Comparison of ENCODE assay signal across 11 mouse cellular contexts in genomic region chr1:192798212-192799164, GRCm38 (mm10). TPM values are rescaled to one million over a fixed set of nuclear protein-coding genes. Genes with fewer than 3 reads are reported as not detected.
DNase-seq lines count a peak whose midpoint lies in the region; ATAC-seq and TF ChIP-seq lines count a peak whose summit lies in the region.
"Had no signal": no experiment of that assay in that cellular context is flagged by ENCODE, and none has a peak within 500 bp of the region (broad histone marks: within the 10 kb centered on the region; RNA-seq: fewer than 3 reads in every experiment).

No protein-coding gene starts in this region.

- no peak for TF ChIP-seq CTCF in midbrain, postnatal 0 days (IDR thresholded peaks at IDR 0.05)

- H3K9ac ChIP-seq in neural tube, embryonic 13.5 days, result no peak overlapping the region
- no peak overlapping the region for H3K9ac ChIP-seq in neural tube, embryonic 15.5 days (replicated peaks)
- H3K9ac ChIP-seq in kidney, embryonic 14.5 days (ENCODE audit: low read depth, low read length), result no peak overlapping the region
- no peak overlapping the region for H3K9ac ChIP-seq in midbrain, postnatal 0 days (replicated peaks; ENCODE audit: low read length, poor library complexity, severe bottlenecking)
- no peak overlapping the region for H3K9ac ChIP-seq in midbrain, embryonic 13.5 days (replicated peaks)
- H3K9ac ChIP-seq: liver, embryonic 14.5 days had no signal

- no peak overlapping the region for H3K4me3 ChIP-seq in neural tube, embryonic 13.5 days
- H3K4me3 ChIP-seq in neural tube, embryonic 15.5 days (replicated peaks), result no peak overlapping the region
- no peak overlapping the region for H3K4me3 ChIP-seq in kidney, embryonic 14.5 days (ENCODE audit: low read length)
- no peak overlapping the region for H3K4me3 ChIP-seq in midbrain, postnatal 0 days (ENCODE audit: low read depth, low read length)
- no peak overlapping the region for H3K4me3 ChIP-seq in midbrain, embryonic 13.5 days (replicated peaks)

- no peaks in the 10 kb centered on the region for H3K36me3 ChIP-seq in neural tube, embryonic 13.5 days
- no peaks in the 10 kb centered on the region for H3K36me3 ChIP-seq in neural tube, embryonic 15.5 days
- H3K36me3 ChIP-seq in kidney, embryonic 14.5 days (ENCODE audit: control insufficient read depth, insufficient read depth, low read length), result no peaks in the 10 kb centered on the region
- H3K36me3 ChIP-seq in midbrain, postnatal 0 days (ENCODE audit: insufficient read depth, low read length), result no peaks in the 10 kb centered on the region
- no peaks in the 10 kb centered on the region for H3K36me3 ChIP-seq in midbrain, embryonic 13.5 days

- peak overlapping the region; percentile 43 for H3K27ac ChIP-seq in neural tube, embryonic 13.5 days (replicated peaks)
- no peak overlapping the region; the same call in 1 of the 2 replicates for H3K27ac ChIP-seq in neural tube, embryonic 15.5 days (replicated peaks)
- peak overlapping the region; percentile 86 for H3K27ac ChIP-seq in kidney, embryonic 14.5 days (ENCODE audit: low read depth, low read length)
- H3K27ac ChIP-seq in midbrain, postnatal 0 days (ENCODE audit: low read depth, low read length), result no peak overlapping the region
- H3K27ac ChIP-seq in midbrain, embryonic 13.5 days, result no peak overlapping the region
- H3K27ac ChIP-seq: liver, embryonic 14.5 days had no signal

- H3K4me2 ChIP-seq in neural tube, embryonic 13.5 days, result no peak overlapping the region
- no peak overlapping the region for H3K4me2 ChIP-seq in neural tube, embryonic 15.5 days
- no peak overlapping the region for H3K4me2 ChIP-seq in kidney, embryonic 14.5 days (replicated peaks; ENCODE audit: low read depth, low read length)
- H3K4me2 ChIP-seq in midbrain, postnatal 0 days (ENCODE audit: low read depth, low read length, poor library complexity, severe bottlenecking), result no peak overlapping the region
- H3K4me2 ChIP-seq in midbrain, embryonic 13.5 days (replicated peaks), result no peak overlapping the region

- no peaks in the 10 kb centered on the region for H3K27me3 ChIP-seq in neural tube, embryonic 13.5 days
- H3K27me3 ChIP-seq in neural tube, embryonic 15.5 days (replicated peaks), result no peaks in the 10 kb centered on the region
- H3K27me3 ChIP-seq in kidney, embryonic 14.5 days (ENCODE audit: control insufficient read depth, insufficient read depth, low read length), result no peaks in the 10 kb centered on the region
- no peaks in the 10 kb centered on the region for H3K27me3 ChIP-seq in midbrain, postnatal 0 days (ENCODE audit: insufficient read depth, low read length)
- no peaks in the 10 kb centered on the region for H3K27me3 ChIP-seq in midbrain, embryonic 13.5 days

- H3K9me3 ChIP-seq in neural tube, embryonic 13.5 days, result no peaks in the 10 kb centered on the region
- no peaks in the 10 kb centered on the region for H3K9me3 ChIP-seq in neural tube, embryonic 15.5 days (replicated peaks)
- H3K9me3 ChIP-seq in kidney, embryonic 14.5 days (ENCODE audit: control insufficient read depth, low read length), result no peaks in the 10 kb centered on the region
- no peaks in the 10 kb centered on the region for H3K9me3 ChIP-seq in midbrain, postnatal 0 days (ENCODE audit: low read length)
- H3K9me3 ChIP-seq in midbrain, embryonic 13.5 days, result no peaks in the 10 kb centered on the region

- DNase-seq in heart, adult 18-20 months, result peak; percentile 68 to 84
- peak; percentile 62 for DNase-seq in testis, postnatal 14 days (ENCODE audit: low spot score)
- no peak for DNase-seq in midbrain, postnatal 0 days (ENCODE audit: low spot score)
- DNase-seq in adrenal gland, adult 2 months, result no peak
- DNase-seq: cerebellum, postnatal 14 days; right cerebral cortex, postnatal 25 days had no signal

- WGBS in neural tube, embryonic 13.5 days, result 74% methylated on average over 16 of the region's 16 CpGs
- 70% methylated on average over 16 of the region's 16 CpGs for WGBS in neural tube, embryonic 15.5 days
- 51% methylated on average over 16 of the region's 16 CpGs for WGBS in kidney, embryonic 14.5 days
- WGBS in midbrain, postnatal 0 days, result 71% methylated on average over 16 of the region's 16 CpGs
- 78% methylated on average over 16 of the region's 16 CpGs for WGBS in midbrain, embryonic 13.5 days

- H3K4me1 ChIP-seq in neural tube, embryonic 13.5 days (replicated peaks), result peaks cover 26% of the 10 kb centered on the region
- peaks cover 20% of the 10 kb centered on the region for H3K4me1 ChIP-seq in neural tube, embryonic 15.5 days
- peaks cover 34% of the 10 kb centered on the region for H3K4me1 ChIP-seq in kidney, embryonic 14.5 days (ENCODE audit: control insufficient read depth, insufficient read depth, low read length)
- H3K4me1 ChIP-seq in midbrain, postnatal 0 days (ENCODE audit: insufficient read depth, low read length), result no peaks in the 10 kb centered on the region
- H3K4me1 ChIP-seq in midbrain, embryonic 13.5 days (replicated peaks), result peaks cover 25% of the 10 kb centered on the region

- no peak for ATAC-seq in neural tube, embryonic 13.5 days (ENCODE audit: low read depth)
- ATAC-seq in neural tube, embryonic 15.5 days (ENCODE audit: low FRiP score), result no peak
- ATAC-seq in kidney, embryonic 14.5 days (ENCODE audit: low FRiP score, low TSS enrichment), result peak; percentile 77
- ATAC-seq in midbrain, postnatal 0 days (ENCODE audit: low FRiP score), result no peak
- ATAC-seq in midbrain, embryonic 13.5 days, result no peak

RNA-seq across cellular contexts. Expression of gene Hhat, which starts 27.5 kb away (rescaled TPM):
- 4.4 and 4.6 TPM in 2 replicates for polyA plus RNA-seq in neural tube, embryonic 13.5 days (2015; fragmentation: Nextera tagmentation; extraction: Ambion mirVana)
- polyA plus RNA-seq in neural tube, embryonic 15.5 days (2015; fragmentation: Nextera tagmentation; extraction: Ambion mirVana), result 4.6 and 5.2 TPM in 2 replicates
- 1 to 10 TPM; 1.6 to 3.3 TPM for total RNA-seq in heart, adult 18-20 months (2021)
- 11.4 and 16.5 TPM in 2 replicates for polyA plus RNA-seq in kidney, embryonic 14.5 days (2014; fragmentation: Nextera tagmentation; extraction: Ambion mirVana)
- 3.4 and 4.2 TPM in 2 replicates for total RNA-seq in midbrain, postnatal 0 days (2014; rRNA removed)
- polyA plus RNA-seq in midbrain, postnatal 0 days (2015; fragmentation: Nextera tagmentation; extraction: Ambion mirVana), result 2.5 TPM in 2 replicates
- 1 to 10 TPM; 4.9 to 5.6 TPM for total RNA-seq in adrenal gland, adult 2 months (2021)
- polyA plus RNA-seq in adrenal gland, adult 2 months (2012; rRNA removed), result 12.8 and 15.1 TPM in 2 replicates
- polyA plus RNA-seq in midbrain, embryonic 13.5 days (2015; fragmentation: Nextera tagmentation; extraction: Ambion mirVana), result 5.5 and 5.9 TPM in 2 replicates

RNA-seq across cellular contexts. Expression of gene Sertad4, which starts 57.1 kb away (rescaled TPM):
- polyA plus RNA-seq in neural tube, embryonic 13.5 days (2015; fragmentation: Nextera tagmentation; extraction: Ambion mirVana), result 27.8 and 30.3 TPM in 2 replicates
- polyA plus RNA-seq in neural tube, embryonic 15.5 days (2015; fragmentation: Nextera tagmentation; extraction: Ambion mirVana), result 16.6 and 17.3 TPM in 2 replicates
- total RNA-seq in heart, adult 18-20 months (2021), result 1 to 10 TPM; 2.4 to 2.8 TPM
- polyA plus RNA-seq in kidney, embryonic 14.5 days (2014; fragmentation: Nextera tagmentation; extraction: Ambion mirVana), result 15.7 and 23.9 TPM in 2 replicates
- 9.2 and 10.9 TPM in 2 replicates for total RNA-seq in midbrain, postnatal 0 days (2014; rRNA removed)
- polyA plus RNA-seq in midbrain, postnatal 0 days (2015; fragmentation: Nextera tagmentation; extraction: Ambion mirVana), result 18.6 and 19.8 TPM in 2 replicates
- total RNA-seq in adrenal gland, adult 2 months (2021), result 1 to 10 TPM; 4.4 to 7.9 TPM
- polyA plus RNA-seq in adrenal gland, adult 2 months (2012; rRNA removed), result 4.1 and 5.2 TPM in 2 replicates
- polyA plus RNA-seq in midbrain, embryonic 13.5 days (2015; fragmentation: Nextera tagmentation; extraction: Ambion mirVana), result 33.2 and 38.7 TPM in 2 replicates

Comparison
In these comparisons a context has a peak if more than half of its experiments do, and no peak if none do; other contexts are left out.
1. H3K27ac ChIP-seq: peak in neural tube, embryonic 13.5 days (single experiment) and kidney, embryonic 14.5 days (single experiment); none in neural tube, embryonic 15.5 days (single experiment), midbrain, postnatal 0 days (single experiment) and midbrain, embryonic 13.5 days (single experiment).
2. DNase-seq: peak in heart, adult 18-20 months (2 of 2) and testis, postnatal 14 days (single experiment); none in midbrain, postnatal 0 days (single experiment) and adrenal gland, adult 2 months (single experiment).